Mouse (Mus musculus) brain, embryonic 14.5 days (tissue): Measurements from ENCODE around the gene 2610044O15Rik8. TPM values are rescaled to one million over a fixed set of nuclear protein-coding genes. Genes with fewer than 3 reads are reported as not detected.

ENCODE experiments used
- DNase-seq: peaks from one replicate; pipeline ENCODE4 v3.0.0-alpha.2; 2011; ENCODE audit warnings: low read depth
- CTCF ChIP-seq: fragments of 200-500 bp; IDR thresholded peaks from 2 replicates; pipeline ENCODE4 v1.5.1; 2012; ENCODE audit warnings: inconsistent platforms, mild to moderate bottlenecking, moderate library complexity, borderline replicate concordance; ENCODE audit not compliant: insufficient read depth, insufficient read length; ENCODE audit errors: extremely low read depth
- POLR2A ChIP-seq: fragments of 200-500 bp; IDR thresholded peaks from 2 replicates; pipeline ENCODE4 v1.6.1; 2012; ENCODE audit warnings: mild to moderate bottlenecking, inconsistent platforms, borderline replicate concordance; ENCODE audit not compliant: poor library complexity, insufficient read depth, insufficient read length, severe bottlenecking; ENCODE audit errors: extremely low read depth
- polyA plus RNA-seq: library from polyadenylated mRNA; depleted of rRNA; stranded (reverse); fragments of >200 nt; gene quantifications from 2 replicates; pipeline ENCODE4 v1.2.3, GENCODE M21; 2012; rRNA removed

2610044O15Rik8 gene
- polyA plus RNA-seq: 10.9 and 12.1 TPM in 2 replicates

DNA sequence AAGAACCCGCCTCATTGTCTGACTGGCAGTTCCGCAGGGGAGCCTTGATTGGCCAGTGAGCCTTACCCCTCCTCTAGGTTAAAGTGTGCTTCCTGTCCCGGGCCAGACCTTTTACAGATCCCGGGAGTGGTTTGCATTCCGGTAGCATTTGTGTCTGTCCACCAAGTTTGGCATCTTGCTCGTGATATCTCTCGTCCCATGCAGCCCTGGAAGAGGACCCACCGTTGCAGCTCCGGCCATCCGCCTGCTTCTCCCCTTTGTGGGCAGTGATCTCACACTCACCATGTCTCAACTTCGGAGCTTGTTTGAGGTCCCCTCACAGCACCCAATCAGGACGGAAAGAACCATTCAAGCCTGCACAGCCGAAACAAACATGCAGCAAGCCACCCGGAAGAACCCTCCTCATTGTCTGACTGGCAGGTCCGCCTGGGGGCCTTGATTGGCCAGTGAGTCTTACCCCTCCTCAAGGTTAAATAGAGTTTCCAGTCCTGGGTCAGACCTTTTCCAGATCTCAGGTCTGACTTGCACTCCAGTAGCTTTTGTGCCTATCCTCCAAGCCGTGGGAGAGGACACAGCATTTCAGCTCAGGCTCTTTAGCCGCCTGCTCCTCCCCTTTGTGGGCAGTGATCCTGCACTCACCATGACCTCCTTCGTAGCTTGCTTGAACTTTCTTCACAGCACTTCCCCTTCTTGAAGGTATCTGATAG, at the start of gene 2610044O15Rik8:
Gene 2610044O15Rik8, minus strand, starts transcription at position 380 of the 707 bp plus-strand sequence.
- peak; percentile 96 for DNase-seq
- no peak for TF ChIP-seq POLR2A
- TF ChIP-seq CTCF: no peak

DNA sequence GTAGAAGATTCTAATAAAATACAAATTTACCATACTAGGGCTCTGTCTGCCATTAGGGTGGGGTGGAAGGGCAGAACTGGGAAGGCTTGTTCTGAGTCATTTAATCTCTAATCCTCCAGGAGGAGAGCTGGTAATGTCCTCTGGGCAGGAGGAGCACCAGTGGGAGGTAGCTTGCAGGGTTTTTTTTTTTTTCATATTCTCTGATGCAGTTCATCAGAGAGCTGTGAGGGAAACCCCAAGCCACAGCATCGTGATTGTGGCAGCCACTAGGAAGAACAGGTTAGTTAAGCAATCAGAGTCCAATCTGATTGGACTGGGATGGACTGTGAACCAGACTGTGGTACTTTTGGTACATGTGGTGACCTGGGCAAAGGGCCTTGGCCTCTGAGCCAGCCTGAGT, 31.7 kb upstream of the 2610044O15Rik8 start:
- no peak for TF ChIP-seq CTCF
- TF ChIP-seq POLR2A: no peak
- no peak for DNase-seq

DNA sequence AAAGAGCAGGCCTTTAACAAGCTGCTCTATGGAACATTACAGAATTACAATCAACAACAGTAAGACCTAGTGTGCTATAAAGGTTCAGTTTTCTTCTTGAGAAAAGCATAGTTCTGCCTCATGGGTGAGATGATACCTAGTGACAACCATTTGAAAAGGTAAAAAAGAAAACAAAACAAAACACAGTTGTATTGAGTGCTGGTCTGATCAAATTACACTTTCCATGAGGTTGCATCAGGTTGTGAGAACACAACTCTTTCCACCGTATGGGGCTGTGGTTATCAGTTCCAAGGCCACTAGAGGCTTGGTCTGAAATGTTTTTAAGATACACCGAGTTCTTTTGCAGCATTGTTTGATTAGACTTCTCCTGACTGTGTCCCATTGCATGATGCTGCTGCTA, 30.1 kb upstream of the 2610044O15Rik8 start:
- DNase-seq: peak; percentile 2
- no peak for TF ChIP-seq CTCF
- no peak for TF ChIP-seq POLR2A

DNA sequence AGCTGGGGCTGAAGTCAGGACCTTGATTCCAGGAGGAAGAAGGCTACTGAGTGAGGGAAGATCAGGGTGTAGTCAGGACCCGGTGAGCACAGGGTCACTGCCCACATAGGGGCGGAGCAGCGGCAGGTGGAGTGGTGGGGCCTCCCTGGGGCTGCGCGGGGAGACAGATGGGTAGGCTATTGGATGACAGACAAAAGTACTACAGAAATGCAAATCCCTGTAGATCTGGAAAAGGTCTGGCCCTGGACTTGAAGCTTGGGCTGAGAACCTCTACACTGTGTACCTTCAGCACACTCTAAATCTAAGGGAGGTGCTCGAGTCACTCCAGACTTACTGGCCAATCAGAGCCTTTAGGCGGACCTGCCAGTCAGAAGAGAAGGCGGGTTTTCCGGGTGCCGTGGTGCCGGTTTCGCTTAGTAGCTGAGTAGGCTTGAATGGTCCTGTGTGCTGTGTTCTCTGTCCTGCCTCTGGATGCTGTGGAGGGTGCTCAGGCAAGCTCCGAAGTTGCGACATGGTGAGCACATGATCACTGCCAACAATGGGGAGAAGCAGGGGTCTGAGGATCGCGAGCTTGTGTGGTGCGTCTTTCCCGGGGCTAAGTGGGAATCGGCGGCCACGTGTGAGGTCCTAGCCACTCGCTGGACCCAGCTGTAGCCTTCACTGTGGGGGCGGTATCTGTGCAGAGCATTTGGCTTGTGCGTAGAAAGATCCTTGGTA, 29.2 kb upstream of the 2610044O15Rik8 start:
- peak; percentile 90 for DNase-seq

DNA sequence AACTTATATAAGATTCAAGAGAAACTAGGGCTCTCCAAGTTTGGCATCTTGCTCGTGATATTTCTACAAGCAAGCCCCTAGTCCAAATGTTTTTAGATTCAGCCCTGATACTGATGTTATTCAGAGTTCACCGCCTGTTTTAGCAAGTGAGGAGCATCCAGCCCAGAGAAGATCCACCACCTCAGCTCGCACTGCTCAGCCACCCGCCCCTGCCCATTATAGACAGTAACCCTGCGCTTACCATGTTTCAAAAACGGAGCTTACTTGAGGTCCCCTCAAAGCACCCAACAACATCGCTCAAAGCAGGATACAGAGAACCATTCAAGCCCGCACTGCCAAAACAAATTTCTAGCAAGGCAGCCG, 561 bp downstream of the 2610044O15Rik8 start:
- TF ChIP-seq POLR2A (no peak), CTCF (no peak)
- no peak for DNase-seq

Other genes with a start within 250 kb of the 2610044O15Rik8 start
- gene Ccdc7a, start 168.9 kb downstream of the 2610044O15Rik8 start, polyA plus RNA-seq: not detected in 2 replicates
- not detected in 2 replicates for gene Ccdc7b, start 167.3 kb downstream of the 2610044O15Rik8 start, polyA plus RNA-seq
- not detected in 2 replicates for gene Gm10999, start 102.7 kb downstream of the 2610044O15Rik8 start, polyA plus RNA-seq